Mouse (Mus musculus) intestine, postnatal 0 days (tissue): ENCODE data around the gene Grik1. TPM values are rescaled to one million over a fixed set of nuclear protein-coding genes. Genes with fewer than 3 reads are reported as not detected.

Source experiments
- ATAC-seq: fragments of 200-750 bp; cut with Nextera tagmentation; 2 replicates; pipeline ENCODE4 v1.8.0; 2017; ENCODE audit warnings: mild to moderate bottlenecking, moderate TSS enrichment, moderate library complexity
- H3K27ac ChIP-seq: fragments of 300-500 bp; sonication (generic); 2 replicates; pipeline ENCODE4 v1.5.1; 2014; ENCODE audit warnings: mild to moderate bottlenecking, low read depth, low read length, moderate library complexity
- H3K27me3 ChIP-seq: fragments of 300-500 bp; sonication (generic); replicated peaks from 2 replicates; pipeline ENCODE4 v1.6.1; 2014; ENCODE audit warnings: low read length, mixed read lengths; ENCODE audit not compliant: control insufficient read depth, insufficient read depth
- H3K36me3 ChIP-seq: fragments of 300-500 bp; sonication (generic); 2 replicates; pipeline ENCODE4 v1.6.1; 2014; ENCODE audit warnings: mild to moderate bottlenecking, moderate library complexity; ENCODE audit not compliant: control insufficient read depth, insufficient read depth
- H3K4me1 ChIP-seq: fragments of 300-500 bp; sonication (generic); replicated peaks from 2 replicates; pipeline ENCODE4 v1.6.1; 2014; ENCODE audit warnings: antibody characterized with exemption, low read length, mixed read lengths; ENCODE audit not compliant: control insufficient read depth, insufficient read depth
- H3K4me2 ChIP-seq: fragments of 300-500 bp; sonication (generic); replicated peaks from 2 replicates; pipeline ENCODE4 v1.6.1; 2014; ENCODE audit warnings: low read depth, mild to moderate bottlenecking, moderate library complexity
- H3K4me3 ChIP-seq: fragments of 300-500 bp; sonication (generic); 2 replicates; pipeline ENCODE4 v1.5.1; 2014; ENCODE audit warnings: low read depth, low read length
- H3K9ac ChIP-seq: fragments of 300-500 bp; sonication (generic); 2 replicates; pipeline ENCODE4 v1.6.1; 2014; ENCODE audit warnings: mild to moderate bottlenecking, low read depth, low read length
- H3K9me3 ChIP-seq: fragments of 300-500 bp; sonication (generic); 2 replicates; pipeline ENCODE4 v1.6.1; 2016; ENCODE audit warnings: mixed run types; ENCODE audit not compliant: control insufficient read depth
- CTCF ChIP-seq: sonication (generic); IDR thresholded peaks from 2 replicates; pipeline ENCODE4 v1.5.1; 2016; ENCODE audit warnings: low read depth, mild to moderate bottlenecking, control low read depth, antibody characterized with exemption, moderate library complexity
- WGBS: fragments of 180-500 bp; shearing (Covaris S2); extraction: QIAGEN DNeasy Blood & Tissue Kit; methylation state at CpG from one replicate; pipeline ENCODE4 v1.1.7; 2014; 5-methylcytosine and 5-hydroxymethylcytosine counted together
- polyA plus RNA-seq: library from polyadenylated mRNA; unstranded; fragments of >200 nt; fragmentation: Nextera tagmentation; extraction: Ambion mirVana; gene quantifications from 2 replicates; pipeline ENCODE4 v1.2.1, GENCODE M21; 2015

Grik1 gene
- polyA plus RNA-seq, 1 experiment from 2014 or later, result 0.52 TPM

GRCm38 (mm10) chr16:87961419-87961818 lies 328.6 kb downstream of the Grik1 start:
- H3K4me1 ChIP-seq, result no peaks in the 10 kb centered on the region
- no peak overlapping the region for H3K4me3 ChIP-seq
- no peaks in the 10 kb centered on the region for H3K9me3 ChIP-seq
- no peak for TF ChIP-seq CTCF
- no peak for ATAC-seq
- 62% methylated on average over 6 of the region's 6 CpGs for WGBS
- H3K36me3 ChIP-seq, result no peaks in the 10 kb centered on the region
- H3K27me3 ChIP-seq, result no peaks in the 10 kb centered on the region
- no peak overlapping the region for H3K4me2 ChIP-seq
- no peak overlapping the region for H3K27ac ChIP-seq
- H3K9ac ChIP-seq, result no peak overlapping the region

- no peak for ATAC-seq
Measured at GRCm38 (mm10) chr16:87957449-87957848, 332.6 kb downstream of the Grik1 start.

GRCm38 (mm10) chr16:87956178-87956577 lies 333.9 kb downstream of the Grik1 start:
- H3K4me2 ChIP-seq, result no peak overlapping the region
- H3K27me3 ChIP-seq, result no peaks in the 10 kb centered on the region
- no peaks in the 10 kb centered on the region for H3K4me1 ChIP-seq
- H3K9me3 ChIP-seq, result no peaks in the 10 kb centered on the region
- H3K9ac ChIP-seq, result no peak overlapping the region
- no peak for ATAC-seq
- no peak overlapping the region for H3K4me3 ChIP-seq
- no peak for TF ChIP-seq CTCF
- H3K27ac ChIP-seq, result no peak overlapping the region
- H3K36me3 ChIP-seq, result no peaks in the 10 kb centered on the region
- WGBS, result 62% methylated on average over 5 of the region's 5 CpGs

More at GRCm38 (mm10) chr16:87957449-87957848, 332.6 kb downstream of the Grik1 start:
- Histone ChIP-seq H3K27me3 (no peaks in the 10 kb centered on the region), H3K9ac (no peak overlapping the region), H3K9me3 (no peaks in the 10 kb centered on the region), H3K27ac (no peak overlapping the region), H3K4me2 (no peak overlapping the region), H3K4me1 (no peaks in the 10 kb centered on the region), H3K36me3 (no peaks in the 10 kb centered on the region), H3K4me3 (no peak overlapping the region)
- 82% methylated on average over 10 of the region's 10 CpGs for WGBS
- no peak for TF ChIP-seq CTCF

GRCm38 (mm10) chr16:87954715-87955441 lies 335.2 kb downstream of the Grik1 start:
- no peak for ATAC-seq
- no peak for TF ChIP-seq CTCF
- Histone ChIP-seq H3K9me3 (no peaks in the 10 kb centered on the region), H3K4me2 (no peak overlapping the region), H3K9ac (no peak overlapping the region), H3K36me3 (no peaks in the 10 kb centered on the region), H3K27me3 (no peaks in the 10 kb centered on the region), H3K27ac (no peak overlapping the region), H3K4me3 (no peak overlapping the region), H3K4me1 (no peaks in the 10 kb centered on the region)
- WGBS, result 86% methylated on average over 9 of the region's 9 CpGs

- Histone ChIP-seq H3K9me3 (no peaks in the 10 kb centered on the region), H3K27me3 (no peaks in the 10 kb centered on the region), H3K27ac (no peak overlapping the region), H3K4me2 (no peak overlapping the region), H3K36me3 (no peaks in the 10 kb centered on the region), H3K4me1 (no peaks in the 10 kb centered on the region), H3K9ac (no peak overlapping the region), H3K4me3 (no peak overlapping the region)
- 88% methylated on average over 4 of the region's 4 CpGs for WGBS
- no peak for ATAC-seq
- TF ChIP-seq CTCF, result no peak
Measured at GRCm38 (mm10) chr16:87953176-87953575, 336.9 kb downstream of the Grik1 start.

GRCm38 (mm10) chr16:87949881-87950280 lies 340.2 kb downstream of the Grik1 start:
- Histone ChIP-seq H3K27me3 (no peaks in the 10 kb centered on the region), H3K36me3 (no peaks in the 10 kb centered on the region), H3K4me2 (no peak overlapping the region), H3K4me3 (no peak overlapping the region), H3K27ac (no peak overlapping the region), H3K9me3 (no peaks in the 10 kb centered on the region), H3K9ac (no peak overlapping the region), H3K4me1 (no peaks in the 10 kb centered on the region)
- no peak for ATAC-seq
- 88% methylated on average over 11 of the region's 11 CpGs for WGBS
- no peak for TF ChIP-seq CTCF
